Mouse (Mus musculus) brain, embryonic 18.5 days (tissue): Measurements from ENCODE around the gene Comt.

ENCODE experiments used
- DNase-seq: peaks from one replicate; pipeline ENCODE4 v3.0.0-alpha.2; 2012; ENCODE audit warnings: low read depth, low spot score

Gene Comt

DNA sequence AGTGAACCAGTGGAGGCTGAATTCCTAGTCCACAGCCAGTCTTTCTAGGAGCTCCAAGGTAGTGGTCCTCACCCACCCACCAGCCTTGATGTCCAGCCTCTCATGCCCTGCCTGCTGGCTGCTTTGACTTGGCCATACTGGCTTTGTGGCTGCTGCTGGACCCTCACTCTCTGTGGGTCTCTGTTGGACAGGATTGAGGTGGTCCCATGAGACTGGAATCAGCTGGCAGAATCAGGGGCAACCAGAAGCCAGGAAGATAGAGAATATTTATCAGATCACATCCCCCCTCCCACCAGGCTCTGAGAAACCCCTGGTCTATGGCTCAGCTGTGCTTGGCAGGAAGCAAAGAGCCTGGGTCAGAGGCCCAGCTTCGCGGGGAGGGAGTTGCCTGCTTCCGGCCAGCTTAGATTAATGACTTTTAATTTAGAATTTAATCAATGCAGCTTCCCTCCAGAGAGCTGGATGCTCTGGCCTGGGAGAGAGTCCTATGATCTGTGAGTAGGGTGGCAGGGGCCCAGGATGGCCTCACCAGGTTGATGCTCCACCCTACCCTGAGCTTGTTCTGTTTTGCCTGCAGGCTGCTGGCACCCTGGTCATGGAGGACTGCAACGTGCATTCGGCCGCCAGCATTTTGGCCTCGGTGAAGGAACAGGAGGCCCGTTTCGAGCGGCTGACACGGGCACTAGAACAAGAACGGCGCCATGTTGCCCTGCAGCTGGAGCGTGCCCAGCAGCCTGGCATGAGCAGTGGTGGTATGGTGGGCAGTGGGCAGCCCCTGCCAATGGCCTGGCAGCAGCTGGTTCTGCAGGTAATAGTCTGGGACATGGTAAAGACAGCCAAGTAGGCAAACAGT is 37.8 kb downstream of the Comt start:
- no peak for DNase-seq

DNA sequence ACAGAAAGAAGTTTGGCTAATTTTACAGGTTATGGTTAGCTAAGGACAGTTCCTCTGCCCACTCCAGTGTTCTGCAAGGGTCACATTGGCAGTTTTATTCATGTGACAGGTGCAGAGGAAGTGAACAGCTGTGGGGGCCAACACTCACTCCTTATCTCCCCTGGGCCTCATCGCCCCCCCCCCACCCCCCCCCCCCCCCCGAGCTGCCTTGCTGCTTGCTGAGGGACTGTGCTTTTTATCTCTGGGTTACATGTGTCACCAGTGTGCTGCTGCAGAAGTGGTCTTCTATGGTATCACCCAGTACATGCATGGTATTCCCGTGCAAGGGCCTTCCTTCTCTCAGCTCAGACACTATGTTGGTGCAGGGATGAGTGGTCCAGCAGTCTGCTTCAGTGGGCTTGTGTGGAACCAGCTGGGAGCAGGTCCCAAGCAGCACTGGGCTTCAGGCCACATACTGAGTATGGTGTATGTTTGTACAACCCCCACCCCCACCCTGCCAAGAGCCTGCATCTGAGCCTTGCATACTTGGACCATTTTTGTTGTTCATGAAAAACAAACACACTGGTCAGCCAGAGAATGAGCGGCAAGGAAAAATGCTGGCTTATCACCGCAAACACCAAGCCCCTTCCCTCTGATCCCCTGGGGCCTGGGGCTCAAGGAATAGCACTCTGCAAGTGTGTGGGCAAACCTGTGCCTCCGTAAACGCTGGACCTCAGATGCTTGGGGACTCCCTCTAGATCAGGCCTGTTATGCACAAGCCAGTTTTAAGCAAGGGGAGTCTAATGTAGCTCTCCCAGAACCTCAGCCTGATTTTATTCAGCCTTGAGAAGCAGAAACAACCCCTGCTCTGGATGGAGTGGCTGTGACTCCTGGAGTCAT is 38.7 kb downstream of the Comt start:
- DNase-seq: no peak

DNA sequence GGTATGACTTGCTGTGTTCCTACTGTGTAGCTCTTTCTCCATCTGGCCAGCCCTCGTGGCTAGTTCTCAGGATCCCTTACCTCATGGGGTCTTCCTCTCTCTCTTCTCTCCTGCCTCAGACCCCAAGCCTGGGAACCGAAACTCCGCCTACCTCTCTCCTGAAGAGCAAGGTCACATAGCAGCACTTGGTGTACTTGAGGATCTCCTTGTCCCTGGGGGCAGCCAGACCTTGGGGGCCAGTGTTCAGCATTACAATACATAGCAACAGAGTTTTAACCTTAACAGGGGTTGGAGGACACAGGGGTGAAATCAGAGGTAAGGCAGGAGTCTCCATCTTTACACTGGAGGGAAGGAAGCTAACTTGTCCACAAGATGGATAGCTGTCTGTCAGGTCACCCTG is 39.7 kb downstream of the Comt start:
- no peak for DNase-seq

DNA sequence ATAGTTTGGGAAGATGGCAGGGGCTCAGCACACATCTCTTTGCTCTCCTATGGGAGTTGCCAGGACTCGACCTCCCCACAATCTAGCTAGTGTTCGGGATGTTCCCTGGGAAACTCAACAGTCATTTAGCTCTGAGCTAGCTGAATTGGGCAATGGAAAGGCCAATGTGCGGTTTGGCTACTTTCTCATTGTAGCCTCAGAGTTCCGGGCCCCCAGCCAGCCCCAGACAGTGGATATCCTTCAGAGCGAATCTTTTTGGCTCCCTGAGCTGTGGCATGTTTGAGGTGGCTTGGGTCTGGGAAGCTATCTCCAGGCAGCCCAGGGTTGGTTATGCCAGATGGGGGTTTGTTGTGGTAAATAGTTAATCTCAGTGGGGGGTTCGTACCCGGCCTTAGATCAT is 40.2 kb downstream of the Comt start:
- no peak for DNase-seq

DNA sequence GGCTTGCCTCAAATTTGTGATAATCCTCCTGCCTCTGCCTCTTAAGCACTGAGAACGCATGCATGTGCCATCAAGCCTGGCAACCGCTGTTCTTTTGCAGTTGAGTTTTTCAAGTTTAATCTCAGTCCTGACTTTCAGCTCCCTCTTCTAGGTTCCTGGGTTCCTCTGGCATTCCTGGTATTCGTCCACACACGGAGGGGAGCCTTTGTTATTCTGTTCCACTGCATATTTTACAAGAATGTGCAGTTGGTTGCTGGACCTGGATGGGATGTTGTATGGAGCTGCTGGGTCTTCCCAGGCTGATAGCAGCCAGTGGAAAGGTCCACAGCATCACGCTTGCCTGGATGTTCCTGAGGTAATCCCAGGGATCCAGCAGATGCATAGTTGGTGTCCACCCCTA is 41.2 kb downstream of the Comt start:
- no peak for DNase-seq

DNA sequence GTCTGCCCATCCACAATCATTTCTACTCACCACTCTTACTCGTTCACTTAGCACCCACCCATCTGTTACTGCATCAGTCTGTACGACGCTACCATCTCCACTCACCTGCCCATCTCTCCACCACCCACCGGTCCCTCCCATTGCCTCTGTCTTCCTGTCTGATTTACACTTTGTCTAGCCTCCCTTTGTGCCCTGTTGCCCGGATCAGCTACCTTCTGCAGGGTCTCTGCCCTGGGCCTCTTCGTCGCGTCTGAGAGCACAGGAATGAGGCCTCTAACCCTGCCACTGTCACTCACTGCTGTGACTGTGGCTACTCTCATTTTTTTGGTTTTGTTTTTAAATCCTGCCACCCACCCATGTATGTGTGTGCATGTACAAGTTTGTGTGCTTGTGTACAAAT is 42.0 kb downstream of the Comt start:
- no peak for DNase-seq

DNA sequence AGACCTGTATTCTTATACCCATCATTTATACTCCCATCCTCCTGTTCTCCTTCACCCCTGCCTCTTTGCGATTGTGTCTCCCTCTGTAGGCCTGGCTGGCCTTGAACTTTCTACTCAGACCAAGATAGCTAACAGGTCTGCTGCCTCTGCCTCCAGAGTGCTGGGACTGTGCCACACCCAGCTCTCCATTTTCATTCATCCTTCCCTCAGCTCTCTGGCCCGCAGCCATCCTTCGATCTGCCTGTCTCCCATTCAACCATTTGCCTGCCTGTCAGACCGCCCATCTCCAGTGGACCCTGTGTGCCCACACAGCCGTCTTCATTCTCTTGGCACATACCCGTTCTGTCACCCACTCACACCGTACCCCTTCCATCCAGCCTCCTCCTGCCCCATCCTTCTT is 42.4 kb downstream of the Comt start:
- DNase-seq: no peak

DNA sequence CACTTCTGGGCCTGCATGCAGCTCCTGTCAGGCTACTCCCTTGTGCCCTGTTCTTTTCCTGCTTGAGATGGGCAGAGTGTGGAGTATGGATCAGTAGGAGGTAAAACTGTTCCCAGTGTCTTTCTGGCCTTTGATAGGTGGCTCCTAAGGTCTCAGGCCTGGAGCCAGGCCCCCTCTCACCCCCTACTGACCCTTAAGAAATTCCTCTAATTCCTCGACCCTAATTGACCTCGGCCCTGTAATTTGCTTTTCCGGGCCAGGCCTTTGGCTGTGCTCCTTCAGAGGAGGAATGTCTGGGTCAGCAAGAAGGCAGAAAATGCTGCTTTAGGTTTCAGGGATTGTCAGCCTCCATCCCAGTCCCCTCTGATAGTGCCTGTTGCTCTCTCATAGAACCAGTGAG is 42.9 kb downstream of the Comt start:
- no peak for DNase-seq

DNA sequence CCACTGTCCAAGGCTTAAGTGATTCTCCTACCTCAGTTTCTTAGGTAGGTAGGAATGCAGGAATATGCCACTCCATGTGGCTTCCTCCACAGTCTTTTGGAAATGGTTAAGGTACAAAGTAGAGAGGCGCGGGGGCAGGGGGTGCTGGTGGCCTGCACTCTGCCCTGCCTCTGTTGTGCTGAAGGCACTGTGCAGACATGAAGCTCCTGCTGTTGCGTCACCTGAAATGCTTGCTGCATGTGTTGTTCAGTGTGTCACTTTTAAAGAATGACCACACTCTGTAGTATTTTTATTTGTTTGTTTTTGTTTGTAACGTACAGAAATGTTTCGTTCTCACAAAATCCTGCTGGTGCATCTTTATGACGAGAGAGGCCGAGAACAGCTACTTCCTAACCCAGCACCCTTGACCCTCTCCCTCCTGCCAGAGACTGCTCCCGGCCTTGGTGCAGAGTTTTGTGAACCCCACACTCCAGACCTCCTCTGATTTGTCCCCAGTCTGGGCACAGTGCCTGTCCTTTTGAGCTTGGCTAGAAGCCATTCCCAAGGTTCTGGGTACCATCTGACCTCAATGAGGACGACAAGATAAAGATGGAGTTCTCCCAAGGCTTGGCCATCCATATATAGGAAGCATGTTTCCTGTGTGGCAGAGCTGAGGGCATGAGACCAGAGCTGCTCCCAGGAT is 43.5 kb downstream of the Comt start:
- no peak for DNase-seq

DNA sequence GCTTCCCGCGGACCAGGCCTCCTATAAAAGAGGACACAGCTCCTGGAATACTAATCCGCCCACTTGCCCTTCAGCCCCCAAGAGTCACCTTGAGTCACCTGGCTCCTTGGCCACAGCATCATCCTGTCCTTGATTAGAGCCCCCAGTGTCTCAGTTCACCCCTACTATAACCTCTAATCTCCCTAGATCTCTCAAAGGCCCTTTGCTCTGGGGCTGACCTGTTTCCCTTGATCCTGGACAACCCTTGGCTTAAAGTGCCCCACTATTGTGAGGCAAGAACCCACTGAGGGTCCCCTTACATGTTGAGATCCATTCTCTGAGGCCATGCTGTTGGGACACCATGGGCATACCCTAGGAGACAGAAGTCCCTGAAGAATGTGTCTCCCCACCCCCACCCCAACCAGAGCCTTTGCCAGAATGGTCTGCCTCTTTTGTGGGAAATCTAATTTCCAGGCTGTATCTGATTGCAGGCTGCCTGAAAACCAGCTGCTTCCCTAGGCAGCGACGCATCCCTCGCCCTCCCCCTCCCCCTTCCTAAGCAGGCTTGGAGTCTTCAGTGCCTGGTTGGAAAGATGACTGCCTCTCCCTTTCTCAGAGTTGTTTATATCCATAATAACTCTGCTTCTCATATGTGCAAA is 44.9 kb downstream of the Comt start:
- no peak for DNase-seq

DNA sequence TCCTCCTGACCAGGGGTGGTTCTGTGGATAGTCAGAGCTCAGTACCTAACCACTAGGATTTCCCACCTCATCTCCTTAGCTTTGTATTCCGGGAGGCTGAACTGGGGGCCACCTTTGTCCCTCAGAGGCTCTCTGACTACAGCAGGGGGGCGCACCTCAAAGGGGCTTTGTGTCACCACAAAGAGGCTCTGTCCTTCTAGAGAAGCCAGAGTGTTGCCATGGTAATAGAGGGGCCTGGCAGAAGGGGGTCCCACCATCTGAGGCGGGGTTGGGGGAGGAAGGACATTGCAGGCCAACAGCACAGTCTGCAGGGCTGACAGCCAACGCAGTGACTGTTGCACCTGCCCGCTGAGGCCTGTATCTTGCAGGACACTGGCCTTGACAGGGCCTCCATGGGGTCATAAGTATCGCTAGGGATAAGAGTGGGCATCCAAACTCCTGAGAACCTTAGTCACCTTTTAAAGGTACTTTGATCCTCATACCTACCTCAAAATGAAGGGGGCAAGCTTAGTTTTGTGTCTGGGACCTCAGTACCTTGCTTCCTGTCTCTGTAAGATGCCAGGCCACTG is 46.1 kb downstream of the Comt start:
- no peak for DNase-seq

DNA sequence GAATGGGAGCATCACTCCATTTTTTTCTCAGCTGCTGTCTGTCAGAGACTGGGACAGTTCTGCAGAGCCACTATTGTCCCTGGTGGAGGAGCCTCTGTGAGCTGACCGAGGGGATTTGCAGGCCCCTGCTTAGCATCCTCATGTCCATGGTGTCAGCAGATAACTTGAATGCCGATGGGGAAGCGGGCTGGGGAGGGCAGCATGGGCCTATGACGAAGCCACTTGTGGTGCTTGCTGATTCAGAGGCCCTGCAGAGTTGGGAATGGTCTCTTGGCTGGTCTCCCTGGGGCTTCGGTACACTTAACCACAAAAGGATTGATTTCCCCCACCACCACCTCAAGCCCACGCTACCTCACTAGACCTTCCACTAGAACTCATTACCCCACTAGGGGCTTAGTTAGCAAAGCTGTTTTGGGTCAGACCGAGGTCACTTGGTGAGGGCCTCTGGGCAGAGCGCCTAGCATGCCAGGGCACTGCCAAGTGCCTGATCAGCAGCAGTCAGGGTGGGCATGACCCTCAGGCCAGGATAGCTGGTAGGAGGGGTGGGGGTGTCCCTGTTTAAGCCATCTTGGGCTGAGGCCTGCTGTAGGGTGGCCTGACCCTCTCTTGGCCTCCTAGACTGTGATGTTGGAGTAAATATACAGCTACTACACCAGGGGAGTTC is 47.2 kb downstream of the Comt start:
- no peak for DNase-seq

DNA sequence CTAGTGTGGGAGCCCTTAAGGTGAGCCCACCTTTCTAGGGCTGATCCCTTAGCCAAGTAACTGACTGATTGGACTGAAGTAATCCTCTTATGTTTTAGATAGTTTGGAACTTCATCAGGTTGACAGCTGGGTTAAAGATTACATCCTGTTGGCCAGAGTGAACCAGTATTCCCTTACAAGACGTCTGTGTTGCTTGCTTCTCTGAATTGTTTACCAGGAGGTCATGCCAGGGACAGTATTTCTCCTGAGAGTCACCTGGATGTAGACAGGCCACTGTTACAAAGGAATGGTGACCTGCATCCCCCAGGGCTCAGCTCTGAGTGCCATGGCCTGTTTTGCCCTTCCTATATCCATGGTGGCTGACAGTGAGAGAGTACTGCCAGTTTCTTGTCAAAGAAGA is 48.2 kb downstream of the Comt start:
- no peak for DNase-seq

DNA sequence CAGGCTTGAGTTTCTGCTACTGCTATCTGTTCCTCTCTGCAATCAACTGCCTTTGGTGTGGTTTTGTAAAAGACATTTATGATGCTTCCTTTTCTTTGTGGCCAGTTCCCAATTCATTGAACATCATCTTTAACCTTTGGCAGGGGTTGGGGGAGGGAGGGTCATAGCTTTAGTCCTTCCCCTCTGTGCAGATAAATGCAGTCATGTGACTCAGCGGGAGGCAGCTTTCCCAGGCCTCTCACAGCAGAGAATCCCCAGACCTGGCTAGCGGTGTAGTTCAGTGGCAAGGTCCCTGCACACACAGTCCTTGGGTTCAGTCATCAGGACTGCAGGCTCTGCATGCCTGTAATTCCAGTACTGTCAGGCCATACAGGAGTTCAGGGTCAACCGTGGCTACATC is 49.4 kb downstream of the Comt start:
- DNase-seq: no peak

DNA sequence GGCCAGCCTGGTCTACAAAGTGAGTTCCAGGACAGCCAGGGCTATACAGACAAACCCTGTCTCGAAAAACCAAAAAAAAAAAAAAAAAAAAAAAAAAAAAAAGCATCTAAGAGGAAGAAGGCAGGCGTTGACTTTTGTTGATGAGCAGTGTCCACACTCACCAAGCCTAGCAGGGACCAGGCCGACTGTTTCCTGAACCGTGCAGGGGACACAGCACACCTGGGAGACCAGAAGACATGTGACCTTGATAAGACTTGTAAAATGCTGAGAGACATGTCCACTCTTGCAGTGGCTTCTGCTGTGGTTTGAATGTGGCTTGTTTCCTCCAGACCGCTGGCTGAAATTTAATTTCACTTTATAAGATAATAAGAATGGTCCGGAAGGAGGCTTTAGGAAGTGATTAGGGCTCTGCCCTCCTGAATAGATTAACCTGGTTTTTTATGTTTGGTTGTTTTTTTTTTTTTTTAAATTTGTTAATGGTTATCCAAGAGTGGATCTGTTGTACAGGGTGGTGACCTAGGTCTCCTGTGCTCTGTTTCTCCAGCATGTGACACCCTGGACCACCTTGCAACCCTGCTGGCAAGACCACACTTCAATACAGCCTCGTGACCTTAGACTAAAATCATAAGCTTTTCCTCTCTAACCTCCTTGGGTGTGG is 50.2 kb downstream of the Comt start:
- no peak for DNase-seq

DNA sequence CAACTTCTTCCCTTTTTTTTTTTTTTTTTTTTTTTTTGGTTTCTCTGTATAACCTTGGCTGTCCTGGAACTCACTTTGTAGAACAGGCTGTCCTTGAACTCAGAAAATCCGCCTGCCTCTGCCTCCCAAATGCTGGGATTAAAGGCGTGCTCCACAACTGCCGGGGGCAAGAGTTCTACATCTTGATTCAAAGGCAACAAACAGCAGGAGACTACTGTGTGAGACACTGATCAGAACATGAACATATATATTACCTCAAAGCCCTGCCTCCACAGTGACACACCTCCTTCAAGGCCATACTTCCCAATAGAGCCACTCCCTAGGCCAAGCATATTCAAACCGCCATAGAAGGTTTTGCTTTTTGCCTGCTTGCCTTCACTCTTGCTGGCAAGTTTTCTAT is 53.0 kb downstream of the Comt start:
- no peak for DNase-seq

DNA sequence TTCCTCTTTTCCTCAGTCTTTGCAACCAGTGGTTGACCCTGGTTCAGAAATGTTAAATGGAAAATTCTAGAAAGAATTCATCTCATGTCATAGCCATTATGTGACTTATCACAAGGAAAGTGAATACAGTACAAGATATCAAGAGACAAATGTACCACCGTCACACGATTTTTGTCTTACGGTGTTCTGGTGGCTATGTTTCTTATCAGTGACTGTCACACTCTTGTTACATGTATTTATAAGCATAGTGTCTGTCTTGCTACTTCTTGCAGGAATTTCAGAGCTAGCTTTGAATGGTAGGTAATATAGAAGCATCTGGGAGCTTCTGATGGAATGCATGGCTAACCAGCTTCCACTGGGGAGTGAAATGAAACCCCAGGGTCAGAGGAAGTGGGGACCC is 56.5 kb downstream of the Comt start:
- DNase-seq: no peak

DNA sequence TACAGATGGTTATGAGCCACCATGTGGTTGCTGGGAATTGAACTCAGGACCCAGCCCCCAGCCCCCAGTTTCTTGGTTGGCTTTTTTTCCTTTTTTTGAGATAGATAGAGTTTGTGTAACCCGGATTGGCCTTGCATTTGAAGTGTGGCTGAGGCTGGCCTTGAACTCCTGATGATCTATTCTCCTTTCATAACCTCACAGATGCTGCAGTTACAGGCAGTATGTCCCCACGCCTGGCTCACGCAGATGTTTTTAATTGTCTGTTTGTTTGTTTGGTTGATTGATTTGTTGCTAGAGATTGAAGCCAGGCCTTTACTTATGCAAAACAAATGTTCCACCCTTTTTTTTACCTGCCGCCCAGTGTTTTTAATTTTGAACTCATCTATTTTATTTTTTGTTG is 59.8 kb downstream of the Comt start:
- DNase-seq: no peak

DNA sequence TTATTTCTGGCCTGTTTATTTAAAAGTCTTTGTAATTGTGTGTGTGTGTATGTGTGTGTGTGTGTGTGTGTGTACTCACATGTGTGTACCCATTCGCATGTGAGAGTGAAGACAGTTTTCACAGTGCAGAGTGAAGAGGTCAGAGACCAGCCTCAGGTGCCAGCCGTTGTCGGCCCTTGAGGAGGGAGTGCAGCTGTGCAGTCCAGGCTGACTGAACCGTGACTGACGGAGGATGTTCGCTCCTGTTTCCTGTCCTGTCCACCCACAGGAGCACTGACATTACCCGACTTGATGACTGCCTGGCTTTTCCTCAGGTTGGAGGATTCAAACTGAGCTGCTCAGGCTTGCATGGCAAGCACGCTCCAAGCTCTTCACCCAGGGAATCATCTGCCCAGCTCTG is 63.7 kb downstream of the Comt start:
- no peak for DNase-seq

DNA sequence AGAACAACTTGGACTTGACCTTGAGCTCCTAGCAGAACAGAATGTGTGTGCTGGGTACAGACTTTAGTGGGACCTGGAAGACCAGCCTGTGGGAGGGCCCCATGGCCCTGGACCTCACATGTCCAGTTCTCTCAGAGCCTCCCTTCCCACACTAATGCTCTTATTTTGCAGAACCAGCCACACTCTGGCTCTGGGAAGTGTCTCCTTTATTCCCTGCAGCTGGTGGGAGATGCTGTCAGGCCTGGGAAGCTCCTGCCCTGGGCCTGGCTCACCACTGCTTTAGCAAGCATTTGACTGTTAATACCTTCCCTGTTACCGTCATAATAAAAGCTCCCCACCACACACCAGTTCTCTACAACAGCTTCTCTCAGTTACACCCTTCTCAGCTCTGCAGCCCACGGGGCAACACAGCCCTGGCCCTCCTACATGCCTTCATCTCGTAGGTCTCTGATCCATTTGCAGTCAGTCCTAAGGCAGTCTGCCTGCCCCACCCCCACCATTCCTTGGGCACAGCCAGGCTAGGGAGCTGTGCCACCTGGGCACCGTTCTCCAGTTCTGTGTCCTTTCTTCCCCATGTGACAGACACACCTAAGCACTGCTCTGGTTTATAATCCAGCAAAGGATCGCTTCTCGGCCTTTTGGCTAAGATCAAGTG is 66.4 kb downstream of the Comt start:
- DNase-seq: no peak
